Mouse (Mus musculus): Measurements from ENCODE around the gene Myf5.

DNA sequence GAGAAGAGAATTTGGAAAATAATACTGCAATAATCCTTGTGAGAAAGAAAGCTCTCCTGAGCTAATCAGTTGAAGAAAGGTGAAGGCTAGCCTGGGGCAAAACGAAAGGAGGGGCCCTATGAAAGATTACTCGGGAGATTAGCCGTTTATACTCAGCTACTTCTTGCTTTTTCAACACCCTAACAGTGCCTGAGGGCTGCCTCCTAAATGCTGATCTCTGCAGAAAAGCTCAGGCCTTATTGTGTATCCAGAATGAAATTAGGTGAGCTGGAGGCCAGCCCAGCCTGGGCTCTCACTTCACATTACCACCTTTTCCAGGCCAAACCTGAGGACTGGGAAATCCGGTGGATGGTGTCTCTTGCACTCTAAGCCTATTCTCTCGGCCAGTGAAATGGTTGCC, 49.0 kb downstream of the Myf5 start:
- TF ChIP-seq E2F4 (IDR thresholded peaks at IDR 0.05; ENCODE audit: insufficient replicate concordance, low read depth, low read length): no peak
- TF ChIP-seq CTCF (conservative IDR thresholded peaks at IDR 0.05 in 1 of 2, IDR thresholded peaks at IDR 0.05 in 1 of 2; ENCODE audit: low read depth in 2 of 2, low read length in 2 of 2): no peak
- no peak for TF ChIP-seq ZKSCAN1 (IDR thresholded peaks at IDR 0.05; ENCODE audit: borderline replicate concordance, low read depth, low read length)
- TF ChIP-seq USF1 (IDR thresholded peaks at IDR 0.05; ENCODE audit: low read depth, low read length): no peak
- no peak for TF ChIP-seq MYC (IDR thresholded peaks at IDR 0.05; ENCODE audit: low read depth, low read length)
- no peak for TF ChIP-seq MEF2A (IDR thresholded peaks at IDR 0.05; ENCODE audit: borderline replicate concordance, low read depth, low read length)
- no peak for TF ChIP-seq BHLHE40 (IDR thresholded peaks at IDR 0.05; ENCODE audit: low read depth, low read length)
- TF ChIP-seq EP300 (IDR thresholded peaks at IDR 0.05; ENCODE audit: low read length): no peak
- no peak for TF ChIP-seq RCOR1 (conservative IDR thresholded peaks at IDR 0.05; ENCODE audit: low read depth, low read length)
- no peak for TF ChIP-seq ZMIZ1 (IDR thresholded peaks at IDR 0.05; ENCODE audit: low read depth, low read length)
- no peak for TF ChIP-seq POLR2A (IDR thresholded peaks at IDR 0.05; ENCODE audit: low read depth, low read length)
- TF ChIP-seq JUN (IDR thresholded peaks at IDR 0.05; ENCODE audit: insufficient read depth, low read depth, low read length): no peak

Measured in CH12.LX (cell line).